Mouse (Mus musculus): Measurements from ENCODE around the gene Mettl17. TPM values are rescaled to one million over a fixed set of nuclear protein-coding genes. Genes with fewer than 3 reads are reported as not detected.
A peak's percentile ranks its signal among the peaks of the same experiment; 100 is the strongest.
"Not testable (repeated sequence)": the region's sequence is repeated elsewhere in the genome, so short reads cannot be mapped to it uniquely, and the experiment has no call there.

Mettl17 gene
- polyA plus RNA-seq, 2 experiments: 42.7 to 45.9 TPM

DNA sequence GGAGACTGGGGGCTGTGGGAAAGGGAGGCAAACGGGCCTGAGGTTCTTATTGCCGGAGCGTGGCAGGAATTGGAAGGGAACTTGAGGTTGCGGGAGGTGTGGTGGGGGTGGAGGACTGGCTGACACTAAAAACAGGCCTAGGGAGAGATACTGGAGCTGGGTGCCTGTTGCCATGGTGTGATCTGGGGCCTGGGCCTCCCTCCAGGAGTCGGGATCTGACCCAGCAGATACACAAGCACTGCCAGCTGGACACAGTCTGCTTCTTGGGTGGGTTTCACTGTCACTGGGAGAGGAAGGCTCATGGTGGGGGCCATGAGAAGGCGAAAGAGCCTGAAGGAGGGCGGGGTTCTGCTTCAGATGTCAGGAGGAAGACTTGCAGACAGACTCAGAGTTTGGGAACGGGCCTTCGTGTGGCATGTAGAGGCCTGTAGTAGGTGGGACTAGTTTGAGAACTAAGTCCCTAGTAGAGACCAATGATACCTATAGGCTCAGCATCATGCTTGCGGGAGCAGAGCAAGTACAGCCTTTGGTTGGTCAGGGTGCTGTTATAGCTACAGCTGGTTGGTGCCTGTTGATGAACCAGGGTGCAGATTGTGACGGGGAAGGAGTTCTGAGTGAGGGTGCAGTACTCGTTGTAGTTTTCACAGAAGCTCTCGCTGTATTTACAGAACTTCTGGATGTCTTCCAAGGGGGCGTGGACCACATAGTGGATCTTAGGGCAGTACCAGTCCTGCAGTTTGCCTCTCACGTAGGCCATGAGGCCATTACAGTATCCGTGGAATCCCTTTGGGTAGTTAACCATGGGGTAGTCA is 37.3 kb downstream of the Mettl17 start:
- Histone ChIP-seq H3K27ac (replicated peaks; ENCODE audit: low read depth, low read length) (no peak overlapping the region), H3K4me3 (replicated peaks; ENCODE audit: low read length) (no peak overlapping the region), H3K9me3 (ENCODE audit: control insufficient read depth, low read length) (no peaks in the 10 kb centered on the region), H3K9ac (ENCODE audit: low read depth, low read length, severe bottlenecking) (0 out of 2 replicates have a peak overlapping the region, but pooled peaks have one; percentile 16), H3K36me3 (ENCODE audit: control insufficient read depth, insufficient read depth, low read length) (no peaks in the 10 kb centered on the region), H3K27me3 (ENCODE audit: control insufficient read depth, insufficient read depth, low read length) (no peaks in the 10 kb centered on the region), H3K4me1 (ENCODE audit: control insufficient read depth, insufficient read depth, low read length) (0 out of 2 replicates have a peak, but pooled peaks cover 4% of the 10 kb centered on the region), H3K4me2 (replicated peaks; ENCODE audit: low read depth, low read length, severe bottlenecking) (no peak overlapping the region)
- DNase-seq (ENCODE audit: low spot score) (no peak), ATAC-seq (ENCODE audit: low FRiP score, low read depth) (no peak)
- 68% methylated on average over 16 of the region's 16 CpGs for WGBS
- no peak for TF ChIP-seq POLR2A (IDR thresholded peaks at IDR 0.05; ENCODE audit: borderline replicate concordance, extremely low read depth, insufficient read depth, insufficient read length)

DNA sequence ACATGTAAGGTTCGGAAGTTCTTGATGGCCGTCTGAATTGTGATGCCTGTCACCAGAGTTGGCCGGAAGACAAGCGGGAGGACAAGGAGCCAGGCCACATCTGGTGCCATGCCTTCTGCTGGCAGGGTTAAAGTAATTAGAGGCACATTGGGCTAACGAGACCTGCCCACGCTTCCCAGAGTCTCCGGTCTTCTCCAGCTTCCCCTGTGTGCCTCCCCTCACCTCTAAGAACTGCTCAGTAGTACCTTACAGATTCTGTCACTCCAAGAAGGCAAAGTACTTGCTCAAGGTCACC is 37.9 kb downstream of the Mettl17 start, which contains the start of gene Rnase13:
TSS of gene Rnase13 (minus strand) at position 203 of the 295 bp plus-strand sequence.
- Histone ChIP-seq H3K27me3 (ENCODE audit: control insufficient read depth, insufficient read depth, low read length) (no peaks in the 10 kb centered on the region), H3K36me3 (ENCODE audit: control insufficient read depth, insufficient read depth, low read length) (no peaks in the 10 kb centered on the region), H3K9ac (ENCODE audit: low read depth, low read length, severe bottlenecking) (0 out of 2 replicates have a peak within 1 kb of the TSS, but pooled peaks have one; percentile 16), H3K27ac (replicated peaks; ENCODE audit: low read depth, low read length) (no peak within 1 kb of the TSS), H3K4me3 (replicated peaks; ENCODE audit: low read length) (no peak within 1 kb of the TSS), H3K4me1 (ENCODE audit: control insufficient read depth, insufficient read depth, low read length) (0 out of 2 replicates have a peak, but pooled peaks cover 4% of the 10 kb centered on the region), H3K4me2 (replicated peaks; ENCODE audit: low read depth, low read length, severe bottlenecking) (no peak within 1 kb of the TSS), H3K9me3 (ENCODE audit: control insufficient read depth, low read length) (no peaks in the 10 kb centered on the region)
- DNase-seq (ENCODE audit: low spot score): no peak
- no peak for TF ChIP-seq POLR2A (IDR thresholded peaks at IDR 0.05; ENCODE audit: borderline replicate concordance, extremely low read depth, insufficient read depth, insufficient read length)
- ATAC-seq (ENCODE audit: low FRiP score, low read depth): no peak
- WGBS: 76% methylated on average over 7 of the region's 7 CpGs

DNA sequence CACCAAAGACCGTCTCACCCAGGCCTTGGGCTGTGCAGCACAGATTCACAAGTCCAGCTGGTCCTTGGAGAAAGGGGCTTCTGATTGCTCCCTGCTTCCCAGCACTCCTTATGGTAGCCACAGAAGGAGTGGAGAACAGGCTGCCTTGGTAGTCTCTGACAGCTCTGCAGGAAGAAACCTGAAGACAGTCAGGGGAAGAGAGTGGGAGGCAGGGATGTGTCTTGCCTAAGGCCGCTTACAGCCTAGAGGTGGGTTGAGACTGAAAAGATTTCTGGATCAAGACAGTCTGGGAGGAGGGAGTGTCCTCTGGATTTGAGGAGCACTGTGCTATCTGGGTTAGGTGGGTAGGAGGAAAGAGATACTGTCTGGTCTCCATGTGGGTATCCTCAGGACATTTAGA is 38.3 kb downstream of the Mettl17 start:
- Histone ChIP-seq H3K4me1 (ENCODE audit: control insufficient read depth, insufficient read depth, low read length) (0 out of 2 replicates have a peak, but pooled peaks cover 4% of the 10 kb centered on the region), H3K36me3 (ENCODE audit: control insufficient read depth, insufficient read depth, low read length) (no peaks in the 10 kb centered on the region), H3K9me3 (ENCODE audit: control insufficient read depth, low read length) (no peaks in the 10 kb centered on the region), H3K27me3 (ENCODE audit: control insufficient read depth, insufficient read depth, low read length) (no peaks in the 10 kb centered on the region), H3K4me2 (replicated peaks; ENCODE audit: low read depth, low read length, severe bottlenecking) (no peak overlapping the region), H3K4me3 (replicated peaks; ENCODE audit: low read length) (no peak overlapping the region), H3K9ac (ENCODE audit: low read depth, low read length, severe bottlenecking) (no peak overlapping the region), H3K27ac (replicated peaks; ENCODE audit: low read depth, low read length) (no peak overlapping the region)
- ATAC-seq (ENCODE audit: low FRiP score, low read depth): no peak
- WGBS: 84% methylated on average over 2 of the region's 2 CpGs
- no peak for DNase-seq (ENCODE audit: low spot score)
- no peak for TF ChIP-seq POLR2A (IDR thresholded peaks at IDR 0.05; ENCODE audit: borderline replicate concordance, extremely low read depth, insufficient read depth, insufficient read length)

DNA sequence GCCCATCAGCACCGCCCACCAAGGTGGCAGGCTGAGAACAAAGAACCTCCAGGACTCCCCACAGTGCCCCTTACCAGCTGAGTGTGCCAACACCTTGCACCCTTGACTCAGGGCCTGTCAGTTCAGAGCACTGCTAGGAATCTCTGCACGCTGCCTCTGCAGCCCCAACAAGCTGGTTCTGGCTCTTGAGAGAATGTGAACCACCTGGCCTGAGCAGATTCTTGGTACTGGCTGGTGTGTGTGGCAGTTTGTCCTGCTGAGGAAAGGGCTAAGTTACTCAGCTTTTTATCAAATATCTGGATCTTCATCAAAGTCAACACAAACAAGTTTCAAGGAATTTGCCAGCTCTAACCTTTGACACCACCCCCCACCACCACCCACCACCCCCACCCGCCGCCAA is 38.9 kb downstream of the Mettl17 start:
- Histone ChIP-seq H3K36me3 (ENCODE audit: control insufficient read depth, insufficient read depth, low read length) (no peaks in the 10 kb centered on the region), H3K4me1 (ENCODE audit: control insufficient read depth, insufficient read depth, low read length) (0 out of 2 replicates have a peak, but pooled peaks cover 4% of the 10 kb centered on the region), H3K9me3 (ENCODE audit: control insufficient read depth, low read length) (no peaks in the 10 kb centered on the region), H3K27ac (replicated peaks; ENCODE audit: low read depth, low read length) (no peak overlapping the region), H3K27me3 (ENCODE audit: control insufficient read depth, insufficient read depth, low read length) (no peaks in the 10 kb centered on the region), H3K9ac (ENCODE audit: low read depth, low read length, severe bottlenecking) (no peak overlapping the region), H3K4me3 (replicated peaks; ENCODE audit: low read length) (no peak overlapping the region), H3K4me2 (replicated peaks; ENCODE audit: low read depth, low read length, severe bottlenecking) (no peak overlapping the region)
- DNase-seq (ENCODE audit: low spot score) (no peak), ATAC-seq (ENCODE audit: low FRiP score, low read depth) (no peak)
- 77% methylated on average over 4 of the region's 4 CpGs for WGBS
- no peak for TF ChIP-seq POLR2A (IDR thresholded peaks at IDR 0.05; ENCODE audit: borderline replicate concordance, extremely low read depth, insufficient read depth, insufficient read length)

DNA sequence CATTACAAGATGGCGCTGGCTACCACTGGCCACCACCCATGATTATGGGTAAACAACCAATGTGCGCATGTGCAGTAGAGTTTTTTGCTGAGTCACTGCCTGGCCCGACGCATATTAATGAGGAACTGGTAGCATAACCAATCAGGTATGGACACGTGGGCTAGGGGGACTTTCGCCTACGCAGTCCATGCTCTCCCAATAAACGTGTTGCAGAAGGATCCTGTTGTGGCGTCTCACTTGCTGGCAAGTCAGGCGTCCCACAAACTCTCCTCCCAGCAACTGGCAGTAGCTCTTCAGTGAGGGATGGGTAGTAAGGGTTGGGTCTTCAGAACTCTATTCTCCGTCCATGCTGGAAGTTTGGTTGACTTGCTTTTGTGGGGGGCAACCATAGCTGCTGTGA is 42.3 kb downstream of the Mettl17 start:
- not testable (repeated sequence) for H3K4me3 ChIP-seq (replicated peaks; ENCODE audit: low read length); H3K9ac ChIP-seq (ENCODE audit: low read depth, low read length, severe bottlenecking); H3K4me2 ChIP-seq (replicated peaks; ENCODE audit: low read depth, low read length, severe bottlenecking); ATAC-seq (ENCODE audit: low FRiP score, low read depth); H3K27me3 ChIP-seq (ENCODE audit: control insufficient read depth, insufficient read depth, low read length); H3K9me3 ChIP-seq (ENCODE audit: control insufficient read depth, low read length); H3K4me1 ChIP-seq (ENCODE audit: control insufficient read depth, insufficient read depth, low read length); DNase-seq (ENCODE audit: low spot score); H3K27ac ChIP-seq (replicated peaks; ENCODE audit: low read depth, low read length); H3K36me3 ChIP-seq (ENCODE audit: control insufficient read depth, insufficient read depth, low read length)
- WGBS: 94% methylated on average over 11 of the region's 11 CpGs
